Mouse (Mus musculus): ENCODE measurements around the gene March6. TPM values are rescaled to one million over a fixed set of nuclear protein-coding genes. Genes with fewer than 3 reads are reported as not detected.

The March6 gene
- total and polyA plus RNA-seq, 3 experiments, result 32.3 to 121 (median 101) TPM

GRCm38 (mm10) chr15:31570959-31571358 is 40.1 kb upstream of the March6 start:
- Histone ChIP-seq H3K36me3 (ENCODE audit: control insufficient read depth, insufficient read depth, low read length) (no peaks in the 10 kb centered on the region), H3K79me2 (replicated peaks; ENCODE audit: control insufficient read depth, insufficient read depth, low read length) (no peaks in the 10 kb centered on the region), H3K27ac (no peak overlapping the region), H3K4me3 (no peak overlapping the region), H3K9ac (ENCODE audit: low read depth, low read length) (no peak overlapping the region), H3K27me3 (ENCODE audit: control insufficient read depth, insufficient read depth, low read length) (no peaks in the 10 kb centered on the region), H3K4me1 (ENCODE audit: control insufficient read depth, insufficient read depth, low read length) (peaks cover 10% of the 10 kb centered on the region)
- 80% methylated on average over 8 of the region's 8 CpGs for WGBS
- intact Hi-C loops (cut with DNase I), result no loop called here
- no peak for TF ChIP-seq EP300 (IDR thresholded peaks at IDR 0.05; ENCODE audit: insufficient read depth, low read depth, low read length)
- no peak for TF ChIP-seq CTCF (IDR thresholded peaks at IDR 0.05)
- TF ChIP-seq POLR2A (IDR thresholded peaks at IDR 0.05; ENCODE audit: insufficient read depth, low read depth, low read length), result no peak
- no peak for DNase-seq

DNA sequence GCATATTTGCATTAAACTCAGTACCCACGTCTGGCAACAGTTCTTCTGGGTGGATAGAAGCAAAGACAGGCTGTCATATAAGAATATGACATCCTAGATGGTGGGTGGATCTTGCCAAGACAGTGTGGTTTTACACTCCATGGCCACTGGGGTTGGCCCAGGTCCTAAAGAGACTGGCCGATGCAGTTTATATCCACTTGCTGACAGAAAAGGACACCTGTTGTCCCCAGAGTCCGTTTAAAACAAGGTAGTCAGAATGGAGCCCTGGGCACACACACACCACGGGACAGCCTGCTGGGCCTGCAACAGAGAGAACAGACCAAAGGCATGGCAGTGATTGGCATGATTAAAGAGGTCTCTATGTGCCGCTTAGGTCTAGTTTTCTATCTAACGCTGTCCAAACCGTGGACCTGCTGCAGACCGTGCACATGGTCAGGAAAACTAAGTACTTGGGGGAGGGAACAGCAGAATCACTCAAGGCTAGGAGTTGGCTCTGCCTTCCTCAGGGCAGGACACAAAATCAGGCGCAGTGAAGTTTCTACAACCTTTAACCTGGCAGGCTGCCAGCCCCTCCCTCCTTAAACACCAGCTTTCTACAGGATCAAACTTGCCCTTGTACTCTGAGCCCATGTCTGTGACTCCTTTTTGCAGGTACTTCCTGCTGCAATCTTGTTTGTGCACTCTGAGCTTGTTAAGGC is 38.6 kb upstream of the March6 start:
- TF ChIP-seq CTCF (IDR thresholded peaks at IDR 0.05), result peak; percentile 30
- TF ChIP-seq POLR2A (IDR thresholded peaks at IDR 0.05; ENCODE audit: insufficient read depth, low read depth, low read length), result no peak
- Histone ChIP-seq H3K27ac (no peak overlapping the region), H3K4me1 (ENCODE audit: control insufficient read depth, insufficient read depth, low read length) (peaks cover 10% of the 10 kb centered on the region), H3K79me2 (replicated peaks; ENCODE audit: control insufficient read depth, insufficient read depth, low read length) (no peaks in the 10 kb centered on the region), H3K27me3 (ENCODE audit: control insufficient read depth, insufficient read depth, low read length) (no peaks in the 10 kb centered on the region), H3K36me3 (ENCODE audit: control insufficient read depth, insufficient read depth, low read length) (no peaks in the 10 kb centered on the region), H3K4me3 (no peak overlapping the region), H3K9ac (ENCODE audit: low read depth, low read length) (no peak overlapping the region)
- WGBS, result 35% methylated on average over 9 of the region's 9 CpGs
- DNase-seq, result peak in 1 of 2 experiments; percentile 20
- intact Hi-C loops (cut with DNase I), result loop anchor here (5.0 kb wide), 1 partner anchor 37 kb away; the partner anchor contains the start of gene March6

DNA sequence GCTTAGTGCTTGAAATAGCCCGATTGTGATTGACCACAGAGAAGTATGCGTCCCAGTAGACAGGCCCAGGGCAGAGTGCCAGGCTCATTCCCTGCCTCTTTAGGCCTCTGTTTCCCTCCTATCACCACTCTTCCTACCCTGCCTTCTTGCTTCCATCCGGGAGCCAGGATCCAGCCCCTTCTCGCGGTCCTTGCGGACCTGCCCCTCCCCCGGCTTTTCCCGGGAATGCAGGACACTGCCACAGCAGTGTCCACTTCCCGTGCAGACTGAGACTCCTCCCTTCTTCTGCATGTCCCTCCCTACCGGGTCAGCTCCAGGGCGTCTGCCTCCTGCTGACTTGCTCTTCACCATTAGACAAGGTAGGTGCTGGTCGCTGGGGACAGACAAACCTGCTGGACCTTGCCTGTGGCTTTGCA is 37.7 kb upstream of the March6 start:
- Histone ChIP-seq H3K36me3 (ENCODE audit: control insufficient read depth, insufficient read depth, low read length) (no peaks in the 10 kb centered on the region), H3K4me1 (ENCODE audit: control insufficient read depth, insufficient read depth, low read length) (peaks cover 10% of the 10 kb centered on the region), H3K27me3 (ENCODE audit: control insufficient read depth, insufficient read depth, low read length) (no peaks in the 10 kb centered on the region), H3K9ac (ENCODE audit: low read depth, low read length) (peak overlapping the region; percentile 39), H3K4me3 (peak overlapping the region; percentile 38), H3K27ac (peak overlapping the region; percentile 52), H3K79me2 (replicated peaks; ENCODE audit: control insufficient read depth, insufficient read depth, low read length) (no peaks in the 10 kb centered on the region)
- TF ChIP-seq POLR2A (IDR thresholded peaks at IDR 0.05; ENCODE audit: insufficient read depth, low read depth, low read length) (peak; percentile 58), EP300 (IDR thresholded peaks at IDR 0.05; ENCODE audit: insufficient read depth, low read depth, low read length) (no peak)
- intact Hi-C loops (cut with DNase I), result loop anchor here (5.0 kb wide), 1 partner anchor 36 kb away; the partner anchor contains the start of gene March6
- 7% methylated on average over 12 of the region's 12 CpGs for WGBS
- peak; percentile 62 to 68 for DNase-seq

DNA sequence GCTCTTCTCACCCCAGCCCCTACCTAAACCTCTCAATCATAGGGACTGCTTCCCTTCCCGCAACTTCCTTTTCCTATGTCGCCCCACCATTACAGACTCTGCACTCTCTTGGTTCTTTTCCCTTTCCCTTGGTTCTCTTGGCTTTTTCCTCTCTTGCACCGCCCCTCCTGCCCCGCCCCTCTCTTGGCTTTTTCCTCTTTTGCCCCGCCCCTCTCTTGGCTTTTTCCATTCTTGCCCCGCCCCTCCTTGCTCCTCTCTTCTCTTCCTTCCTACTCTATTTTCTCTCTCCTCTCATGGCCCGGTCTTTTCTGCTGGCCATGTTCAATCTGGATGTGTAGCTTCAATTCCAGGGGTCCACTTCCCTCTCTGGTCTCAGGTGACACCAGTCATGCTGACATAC is 36.6 kb upstream of the March6 start:
- TF ChIP-seq POLR2A (IDR thresholded peaks at IDR 0.05; ENCODE audit: insufficient read depth, low read depth, low read length) (no peak), CTCF (IDR thresholded peaks at IDR 0.05) (no peak), EP300 (IDR thresholded peaks at IDR 0.05; ENCODE audit: insufficient read depth, low read depth, low read length) (no peak)
- DNase-seq, result no peak
- Histone ChIP-seq H3K4me1 (ENCODE audit: control insufficient read depth, insufficient read depth, low read length) (peaks cover 9% of the 10 kb centered on the region), H3K79me2 (replicated peaks; ENCODE audit: control insufficient read depth, insufficient read depth, low read length) (no peaks in the 10 kb centered on the region), H3K4me3 (no peak overlapping the region), H3K36me3 (ENCODE audit: control insufficient read depth, insufficient read depth, low read length) (no peaks in the 10 kb centered on the region), H3K27me3 (ENCODE audit: control insufficient read depth, insufficient read depth, low read length) (no peaks in the 10 kb centered on the region), H3K9ac (ENCODE audit: low read depth, low read length) (no peak overlapping the region), H3K27ac (no peak overlapping the region)
- intact Hi-C loops (cut with DNase I), result loop anchor here (5.0 kb wide), 1 partner anchor 35 kb away; the partner anchor contains the start of gene March6
- 79% methylated on average over 6 of the region's 7 CpGs for WGBS

DNA sequence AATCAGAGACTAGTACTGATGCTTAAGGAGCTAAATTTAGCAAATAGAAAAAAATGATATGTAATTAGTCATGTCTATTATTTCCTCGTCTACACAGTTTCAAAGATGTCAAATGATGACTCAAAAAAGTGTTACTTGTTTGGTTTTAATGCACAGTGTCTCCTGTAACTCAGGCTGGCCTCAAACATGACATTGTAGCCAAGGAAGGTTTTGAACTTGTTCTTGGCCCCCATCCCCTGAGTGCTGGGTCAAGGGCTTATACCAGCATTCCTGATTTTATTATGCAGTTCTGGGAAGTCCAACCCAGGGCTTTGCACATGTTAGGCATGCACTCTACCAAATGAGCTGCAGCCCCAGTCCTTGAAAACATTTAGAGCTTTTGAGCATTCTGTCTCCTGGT is 34.9 kb upstream of the March6 start:
- intact Hi-C loops (cut with DNase I), result loop anchor here (5.0 kb wide), 1 partner anchor 33 kb away; the partner anchor contains the start of gene March6
- H3K36me3 ChIP-seq (ENCODE audit: control insufficient read depth, insufficient read depth, low read length), result no peaks in the 10 kb centered on the region
- 49% methylated on average over 1 of the region's 1 CpGs for WGBS
- H3K79me2 ChIP-seq (replicated peaks; ENCODE audit: control insufficient read depth, insufficient read depth, low read length), result no peaks in the 10 kb centered on the region
- no peak overlapping the region for H3K4me3 ChIP-seq
- no peaks in the 10 kb centered on the region for H3K27me3 ChIP-seq (ENCODE audit: control insufficient read depth, insufficient read depth, low read length)
- no peak for TF ChIP-seq POLR2A (IDR thresholded peaks at IDR 0.05; ENCODE audit: insufficient read depth, low read depth, low read length)
- TF ChIP-seq EP300 (IDR thresholded peaks at IDR 0.05; ENCODE audit: insufficient read depth, low read depth, low read length), result no peak
- no peak for TF ChIP-seq CTCF (IDR thresholded peaks at IDR 0.05)
- H3K27ac ChIP-seq, result no peak overlapping the region
- peaks cover 4% of the 10 kb centered on the region for H3K4me1 ChIP-seq (ENCODE audit: control insufficient read depth, insufficient read depth, low read length)
- DNase-seq, result no peak
- H3K9ac ChIP-seq (ENCODE audit: low read depth, low read length), result no peak overlapping the region

DNA sequence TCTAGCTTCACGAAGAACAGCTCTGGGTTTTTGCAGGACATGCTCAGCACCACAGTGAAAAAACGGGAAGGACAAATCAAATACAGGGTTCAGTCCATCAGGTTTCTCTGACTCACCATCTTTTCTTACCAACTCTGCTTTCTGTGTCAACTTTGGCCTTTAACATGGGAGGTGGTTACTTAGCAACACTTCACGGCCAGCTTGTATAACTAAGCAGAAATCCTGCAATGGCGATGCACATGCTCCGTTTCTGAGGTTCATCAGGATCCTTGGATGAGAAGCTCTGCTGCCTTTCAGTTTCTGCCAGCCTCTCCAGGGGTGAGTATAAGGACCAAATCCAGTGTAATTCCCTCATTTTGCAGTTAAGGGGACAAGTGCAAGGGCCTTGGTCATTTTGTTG is 34.3 kb upstream of the March6 start, which contains the start of gene Cmbl:
TSS of gene Cmbl (plus strand) at position 206 of the 400 bp plus-strand sequence.
- H3K9ac ChIP-seq (ENCODE audit: low read depth, low read length), result no peak within 1 kb of the TSS
- H3K79me2 ChIP-seq (replicated peaks; ENCODE audit: control insufficient read depth, insufficient read depth, low read length), result no peaks in the 10 kb centered on the region
- H3K36me3 ChIP-seq (ENCODE audit: control insufficient read depth, insufficient read depth, low read length), result no peaks in the 10 kb centered on the region
- TF ChIP-seq EP300 (IDR thresholded peaks at IDR 0.05; ENCODE audit: insufficient read depth, low read depth, low read length), result no peak
- TF ChIP-seq POLR2A (IDR thresholded peaks at IDR 0.05; ENCODE audit: insufficient read depth, low read depth, low read length), result no peak
- no peak for TF ChIP-seq CTCF (IDR thresholded peaks at IDR 0.05)
- H3K27ac ChIP-seq, result no peak within 1 kb of the TSS
- no peaks in the 10 kb centered on the region for H3K27me3 ChIP-seq (ENCODE audit: control insufficient read depth, insufficient read depth, low read length)
- DNase-seq, result no peak
- WGBS, result 86% methylated on average over 5 of the region's 5 CpGs
- intact Hi-C loops (cut with DNase I), result loop anchor here (5.0 kb wide), 1 partner anchor 33 kb away; the partner anchor contains the start of gene March6
- H3K4me1 ChIP-seq (ENCODE audit: control insufficient read depth, insufficient read depth, low read length), result peaks cover 4% of the 10 kb centered on the region
- no peak within 1 kb of the TSS for H3K4me3 ChIP-seq

Measured in heart, adult 2 months (tissue).